Mouse (Mus musculus): ENCODE measurements around the gene Olfr114. TPM values are rescaled to one million over a fixed set of nuclear protein-coding genes. Genes with fewer than 3 reads are reported as not detected.

The Olfr114 gene
- polyA plus RNA-seq (2012; ENCODE audit: insufficient read depth, insufficient read length, missing spikeins), result not detected in 2 replicates

GRCm38 (mm10) chr17:37592643-37593042 lies at the start of gene Olfr114:
Gene Olfr114 (minus strand): TSS chr17:37592743.
- Histone ChIP-seq H3K27ac (ENCODE audit: insufficient read depth, low read depth, low read length) (no peak within 1 kb of the TSS), H3K4me1 (ENCODE audit: control insufficient read depth, insufficient read depth, low read length) (no peaks in the 10 kb centered on the region), H3K4me3 (ENCODE audit: insufficient read depth, low read length) (no peak within 1 kb of the TSS)
- TF ChIP-seq POLR2A (IDR thresholded peaks at IDR 0.05; ENCODE audit: borderline replicate concordance, low read depth, low read length) (no peak), CTCF (IDR thresholded peaks at IDR 0.05; ENCODE audit: low read depth, low read length) (no peak)

GRCm38 (mm10) chr17:37627009-37627408 lies 34.5 kb upstream of the Olfr114 start, which contains the start of the genes Olfr115 and Olfr116:
Gene Olfr115 (minus strand): TSS chr17:37627109.
Gene Olfr116 (minus strand): TSS chr17:37627199.
- no peaks in the 10 kb centered on the region for H3K4me1 ChIP-seq (ENCODE audit: control insufficient read depth, insufficient read depth, low read length)
- H3K4me3 ChIP-seq (ENCODE audit: insufficient read depth, low read length), result no peak within 1 kb of the TSS
- TF ChIP-seq CTCF (IDR thresholded peaks at IDR 0.05; ENCODE audit: low read depth, low read length), result no peak
- no peak for TF ChIP-seq POLR2A (IDR thresholded peaks at IDR 0.05; ENCODE audit: borderline replicate concordance, low read depth, low read length)
- no peak within 1 kb of the TSS for H3K27ac ChIP-seq (ENCODE audit: insufficient read depth, low read depth, low read length)

GRCm38 (mm10) chr17:37577563-37577962 lies 15.0 kb downstream of the Olfr114 start, which contains the start of gene Olfr113:
Gene Olfr113 (minus strand): TSS chr17:37577663.
- H3K27ac ChIP-seq (ENCODE audit: insufficient read depth, low read depth, low read length), result no peak within 1 kb of the TSS
- no peak for TF ChIP-seq POLR2A (IDR thresholded peaks at IDR 0.05; ENCODE audit: borderline replicate concordance, low read depth, low read length)
- no peak for TF ChIP-seq CTCF (IDR thresholded peaks at IDR 0.05; ENCODE audit: low read depth, low read length)
- H3K4me1 ChIP-seq (ENCODE audit: control insufficient read depth, insufficient read depth, low read length), result no peaks in the 10 kb centered on the region
- H3K4me3 ChIP-seq (ENCODE audit: insufficient read depth, low read length), result no peak within 1 kb of the TSS

GRCm38 (mm10) chr17:37569351-37569750 lies 23.2 kb downstream of the Olfr114 start, which contains the start of gene Olfr112:
Gene Olfr112 (minus strand): TSS chr17:37569451.
- Histone ChIP-seq H3K4me3 (ENCODE audit: insufficient read depth, low read length) (no peak within 1 kb of the TSS), H3K4me1 (ENCODE audit: control insufficient read depth, insufficient read depth, low read length) (no peaks in the 10 kb centered on the region), H3K27ac (ENCODE audit: insufficient read depth, low read depth, low read length) (no peak within 1 kb of the TSS)
- TF ChIP-seq POLR2A (IDR thresholded peaks at IDR 0.05; ENCODE audit: borderline replicate concordance, low read depth, low read length) (no peak), CTCF (IDR thresholded peaks at IDR 0.05; ENCODE audit: low read depth, low read length) (no peak)

- TF ChIP-seq CTCF (IDR thresholded peaks at IDR 0.05; ENCODE audit: low read depth, low read length) (no peak), POLR2A (IDR thresholded peaks at IDR 0.05; ENCODE audit: borderline replicate concordance, low read depth, low read length) (no peak)
- Histone ChIP-seq H3K27ac (ENCODE audit: insufficient read depth, low read depth, low read length) (no peak overlapping the region), H3K4me3 (ENCODE audit: insufficient read depth, low read length) (no peak overlapping the region), H3K4me1 (ENCODE audit: control insufficient read depth, insufficient read depth, low read length) (no peaks in the 10 kb centered on the region)
Observed at GRCm38 (mm10) chr17:37558913-37559615, 33.5 kb downstream of the Olfr114 start.

- no peak overlapping the region for H3K27ac ChIP-seq (ENCODE audit: insufficient read depth, low read depth, low read length)
- peaks cover 15% of the 10 kb centered on the region for H3K4me1 ChIP-seq (ENCODE audit: control insufficient read depth, insufficient read depth, low read length)
- no peak overlapping the region for H3K4me3 ChIP-seq (ENCODE audit: insufficient read depth, low read length)
- TF ChIP-seq CTCF (IDR thresholded peaks at IDR 0.05; ENCODE audit: low read depth, low read length), result no peak
- no peak for TF ChIP-seq POLR2A (IDR thresholded peaks at IDR 0.05; ENCODE audit: borderline replicate concordance, low read depth, low read length)
Observed at GRCm38 (mm10) chr17:37543800-37544435, 48.6 kb downstream of the Olfr114 start.

GRCm38 (mm10) chr17:37541454-37542119 lies 51.0 kb downstream of the Olfr114 start:
- no peak overlapping the region for H3K4me3 ChIP-seq (ENCODE audit: insufficient read depth, low read length)
- TF ChIP-seq CTCF (IDR thresholded peaks at IDR 0.05; ENCODE audit: low read depth, low read length), result no peak
- 0 out of 2 replicates have a peak overlapping the region, but pooled peaks have one; percentile 5 for H3K27ac ChIP-seq (ENCODE audit: insufficient read depth, low read depth, low read length)
- H3K4me1 ChIP-seq (ENCODE audit: control insufficient read depth, insufficient read depth, low read length), result peaks cover 25% of the 10 kb centered on the region

Other genes with a start within 250 kb of the Olfr114 start
- gene Olfr104-ps, start 233.2 kb downstream of the Olfr114 start, polyA plus RNA-seq (2012; ENCODE audit: insufficient read depth, insufficient read length, missing spikeins), result not detected in 2 replicates
- not detected in 2 replicates for gene Olfr105-ps, start 213.7 kb downstream of the Olfr114 start, polyA plus RNA-seq (2012; ENCODE audit: insufficient read depth, insufficient read length, missing spikeins)
- gene Olfr106-ps, start 202.3 kb downstream of the Olfr114 start, polyA plus RNA-seq (2012; ENCODE audit: insufficient read depth, insufficient read length, missing spikeins), result not detected in 2 replicates
- not detected in 2 replicates for gene Olfr107, start 193.5 kb downstream of the Olfr114 start, polyA plus RNA-seq (2012; ENCODE audit: insufficient read depth, insufficient read length, missing spikeins)
- not detected in 2 replicates for gene Olfr108, start 147.3 kb downstream of the Olfr114 start, polyA plus RNA-seq (2012; ENCODE audit: insufficient read depth, insufficient read length, missing spikeins)
- gene Olfr109, start 133.8 kb downstream of the Olfr114 start, polyA plus RNA-seq (2012; ENCODE audit: insufficient read depth, insufficient read length, missing spikeins), result 0.35 TPM in 1 of 2 replicates, not detected in the other
- gene H2-M2, start 109.2 kb downstream of the Olfr114 start, polyA plus RNA-seq (2012; ENCODE audit: insufficient read depth, insufficient read length, missing spikeins), result 1.1 TPM in 1 of 2 replicates, not detected in the other
- 0.75 and 1.3 TPM in 2 replicates for gene Olfr110, start 100.3 kb downstream of the Olfr114 start, polyA plus RNA-seq (2012; ENCODE audit: insufficient read depth, insufficient read length, missing spikeins)
- gene Olfr111, start 84.7 kb downstream of the Olfr114 start, polyA plus RNA-seq (2012; ENCODE audit: insufficient read depth, insufficient read length, missing spikeins), result 4.6 and 5.8 TPM in 2 replicates
- gene Olfr112, start 23.3 kb downstream of the Olfr114 start, polyA plus RNA-seq (2012; ENCODE audit: insufficient read depth, insufficient read length, missing spikeins), result not detected in 2 replicates
- not detected in 2 replicates for gene Olfr113, start 15.1 kb downstream of the Olfr114 start, polyA plus RNA-seq (2012; ENCODE audit: insufficient read depth, insufficient read length, missing spikeins)
- not detected in 2 replicates for gene Olfr115, start 34.4 kb upstream of the Olfr114 start, polyA plus RNA-seq (2012; ENCODE audit: insufficient read depth, insufficient read length, missing spikeins)
- not detected in 2 replicates for gene Olfr116, start 34.5 kb upstream of the Olfr114 start, polyA plus RNA-seq (2012; ENCODE audit: insufficient read depth, insufficient read length, missing spikeins)
- 0.25 TPM in 1 of 2 replicates, not detected in the other for gene Olfr117, start 71.0 kb upstream of the Olfr114 start, polyA plus RNA-seq (2012; ENCODE audit: insufficient read depth, insufficient read length, missing spikeins)
- not detected in 2 replicates for gene Olfr118, start 74.2 kb upstream of the Olfr114 start, polyA plus RNA-seq (2012; ENCODE audit: insufficient read depth, insufficient read length, missing spikeins)
- gene Olfr119, start 103.8 kb upstream of the Olfr114 start, polyA plus RNA-seq (2012; ENCODE audit: insufficient read depth, insufficient read length, missing spikeins), result not detected in 2 replicates
- not detected in 2 replicates for gene Olfr120, start 129.1 kb upstream of the Olfr114 start, polyA plus RNA-seq (2012; ENCODE audit: insufficient read depth, insufficient read length, missing spikeins)
- not detected in 2 replicates for gene Olfr121, start 156.1 kb upstream of the Olfr114 start, polyA plus RNA-seq (2012; ENCODE audit: insufficient read depth, insufficient read length, missing spikeins)
- gene Olfr122, start 175.9 kb upstream of the Olfr114 start, polyA plus RNA-seq (2012; ENCODE audit: insufficient read depth, insufficient read length, missing spikeins), result not detected in 2 replicates
- not detected in 2 replicates for gene Olfr123, start 200.8 kb upstream of the Olfr114 start, polyA plus RNA-seq (2012; ENCODE audit: insufficient read depth, insufficient read length, missing spikeins)
- gene Olfr124, start 207.1 kb upstream of the Olfr114 start, polyA plus RNA-seq (2012; ENCODE audit: insufficient read depth, insufficient read length, missing spikeins), result not detected in 2 replicates
- not detected in 2 replicates for gene Olfr125, start 240.2 kb upstream of the Olfr114 start, polyA plus RNA-seq (2012; ENCODE audit: insufficient read depth, insufficient read length, missing spikeins)

All from bone marrow macrophage, adult 2 months (primary cell).